Mouse (Mus musculus) erythroblast, embryonic 14.5 days (primary cell): ENCODE measurements around the gene Bcr. TPM values are rescaled to one million over a fixed set of nuclear protein-coding genes. Genes with fewer than 3 reads are reported as not detected.

ENCODE experiments used
- H3K27me3 ChIP-seq: 2 replicates; pipeline ENCODE4 v1.6.1; 2012; ENCODE audit warnings: inconsistent platforms; ENCODE audit not compliant: control insufficient read depth
- H3K36me3 ChIP-seq: 2 replicates; pipeline ENCODE4 v1.6.1; 2012; ENCODE audit warnings: mild to moderate bottlenecking, inconsistent platforms; ENCODE audit not compliant: control insufficient read depth
- H3K4me1 ChIP-seq: 2 replicates; pipeline ENCODE4 v1.6.1; 2012; ENCODE audit warnings: inconsistent platforms; ENCODE audit not compliant: control insufficient read depth
- H3K4me3 ChIP-seq: replicated peaks from 2 replicates; pipeline ENCODE3; 2012; ENCODE audit warnings: moderate library complexity, mild to moderate bottlenecking, inconsistent platforms
- H3K9me3 ChIP-seq: 2 replicates; pipeline ENCODE4 v1.6.1; 2012; ENCODE audit warnings: low read length, inconsistent platforms, mixed read lengths; ENCODE audit not compliant: control insufficient read depth
- GATA1 ChIP-seq: IDR thresholded peaks from 2 replicates; pipeline ENCODE4 v1.6.1; 2012; ENCODE audit warnings: low read length, inconsistent platforms, mixed read lengths
- TAL1 ChIP-seq: IDR thresholded peaks from 3 replicates; pipeline ENCODE4 v1.6.1; 2012; ENCODE audit warnings: low read length, inconsistent platforms, mixed read lengths
- polyA plus RNA-seq: library from polyadenylated mRNA; stranded (reverse); fragments of >175 nt; gene quantifications from 2 replicates; pipeline ENCODE4 v1.2.3, GENCODE M21; 2012

The Bcr gene
- polyA plus RNA-seq, 1 experiment = 0.11 TPM

GRCm38 (mm10) chr10:75100298-75100697, 39.9 kb downstream of the Bcr start:
- Histone ChIP-seq H3K4me3 (no peak overlapping the region), H3K4me1 (peaks cover 4% of the 10 kb centered on the region), H3K27me3 (no peaks in the 10 kb centered on the region), H3K36me3 (no peaks in the 10 kb centered on the region), H3K9me3 (no peaks in the 10 kb centered on the region)
- TF ChIP-seq TAL1 = no peak
- no peak for TF ChIP-seq GATA1

- Histone ChIP-seq H3K4me3 (no peak overlapping the region), H3K36me3 (no peaks in the 10 kb centered on the region), H3K27me3 (no peaks in the 10 kb centered on the region), H3K4me1 (peaks cover 4% of the 10 kb centered on the region), H3K9me3 (no peaks in the 10 kb centered on the region)
- TF ChIP-seq TAL1 = no peak
- TF ChIP-seq GATA1 = no peak
Observed at GRCm38 (mm10) chr10:75103502-75103901, 43.1 kb downstream of the Bcr start.

- no peak for TF ChIP-seq TAL1
- no peak for TF ChIP-seq GATA1
- no peaks in the 10 kb centered on the region for H3K9me3 ChIP-seq
- no peaks in the 10 kb centered on the region for H3K36me3 ChIP-seq
- H3K4me1 ChIP-seq = peaks cover 4% of the 10 kb centered on the region
- H3K4me3 ChIP-seq = no peak overlapping the region
- no peaks in the 10 kb centered on the region for H3K27me3 ChIP-seq
Observed at GRCm38 (mm10) chr10:75104191-75105098, 44.1 kb downstream of the Bcr start.

- Histone ChIP-seq H3K9me3 (no peaks in the 10 kb centered on the region), H3K4me3 (no peak overlapping the region), H3K4me1 (peaks cover 4% of the 10 kb centered on the region), H3K27me3 (no peaks in the 10 kb centered on the region), H3K36me3 (no peaks in the 10 kb centered on the region)
- TF ChIP-seq GATA1 (no peak), TAL1 (no peak)
Observed at GRCm38 (mm10) chr10:75105099-75105461, 44.7 kb downstream of the Bcr start.

- H3K27me3 ChIP-seq = no peaks in the 10 kb centered on the region
- peaks cover 4% of the 10 kb centered on the region for H3K4me1 ChIP-seq
- TF ChIP-seq TAL1 = no peak
- TF ChIP-seq GATA1 = no peak
- H3K36me3 ChIP-seq = no peaks in the 10 kb centered on the region
- no peaks in the 10 kb centered on the region for H3K9me3 ChIP-seq
- no peak overlapping the region for H3K4me3 ChIP-seq
Observed at GRCm38 (mm10) chr10:75105687-75106086, 45.3 kb downstream of the Bcr start.

- Histone ChIP-seq H3K9me3 (no peaks in the 10 kb centered on the region), H3K4me3 (no peak overlapping the region), H3K36me3 (no peaks in the 10 kb centered on the region), H3K27me3 (no peaks in the 10 kb centered on the region), H3K4me1 (peaks cover 4% of the 10 kb centered on the region)
- TF ChIP-seq TAL1 = no peak
Observed at GRCm38 (mm10) chr10:75106940-75107381, 46.6 kb downstream of the Bcr start.

GRCm38 (mm10) chr10:75108092-75108491, 47.7 kb downstream of the Bcr start:
- Histone ChIP-seq H3K4me1 (peaks cover 4% of the 10 kb centered on the region), H3K36me3 (no peaks in the 10 kb centered on the region)
- no peak for TF ChIP-seq TAL1
- TF ChIP-seq GATA1 = no peak

GRCm38 (mm10) chr10:75111446-75112201, 51.2 kb downstream of the Bcr start:
- TF ChIP-seq GATA1 (no peak), TAL1 (no peak)
- no peak overlapping the region for H3K4me3 ChIP-seq
- no peaks in the 10 kb centered on the region for H3K9me3 ChIP-seq
- no peaks in the 10 kb centered on the region for H3K27me3 ChIP-seq
- H3K36me3 ChIP-seq = no peaks in the 10 kb centered on the region
- no peaks in the 10 kb centered on the region for H3K4me1 ChIP-seq

More at GRCm38 (mm10) chr10:75108092-75108491, 47.7 kb downstream of the Bcr start:
- no peak overlapping the region for H3K4me3 ChIP-seq
- no peaks in the 10 kb centered on the region for H3K27me3 ChIP-seq
- no peaks in the 10 kb centered on the region for H3K9me3 ChIP-seq

GRCm38 (mm10) chr10:75112405-75112804, 52.0 kb downstream of the Bcr start:
- TF ChIP-seq TAL1 = no peak
- TF ChIP-seq GATA1 = no peak
- Histone ChIP-seq H3K9me3 (no peaks in the 10 kb centered on the region), H3K4me1 (no peaks in the 10 kb centered on the region), H3K27me3 (no peaks in the 10 kb centered on the region), H3K36me3 (no peaks in the 10 kb centered on the region), H3K4me3 (no peak overlapping the region)
